Mouse (Mus musculus): Measurements from ENCODE around the gene Gm26602.
A peak's percentile ranks its signal among the peaks of the same experiment; 100 is the strongest.
"Not testable (repeated sequence)": the region's sequence is repeated elsewhere in the genome, so short reads cannot be mapped to it uniquely, and the experiment has no call there.

Gene Gm26602

GRCm38 (mm10) chr10:79910556-79910955, at the start of gene Gm26602:
Gene Gm26602, plus strand, starts transcription at chr10:79910856.
- no peak for DNase-seq

- DNase-seq: peak; percentile 80 to 85
These were observed 49.2 kb upstream of the Gm26602 start for GRCm38 (mm10) chr10:79861230-79862048.

DNA sequence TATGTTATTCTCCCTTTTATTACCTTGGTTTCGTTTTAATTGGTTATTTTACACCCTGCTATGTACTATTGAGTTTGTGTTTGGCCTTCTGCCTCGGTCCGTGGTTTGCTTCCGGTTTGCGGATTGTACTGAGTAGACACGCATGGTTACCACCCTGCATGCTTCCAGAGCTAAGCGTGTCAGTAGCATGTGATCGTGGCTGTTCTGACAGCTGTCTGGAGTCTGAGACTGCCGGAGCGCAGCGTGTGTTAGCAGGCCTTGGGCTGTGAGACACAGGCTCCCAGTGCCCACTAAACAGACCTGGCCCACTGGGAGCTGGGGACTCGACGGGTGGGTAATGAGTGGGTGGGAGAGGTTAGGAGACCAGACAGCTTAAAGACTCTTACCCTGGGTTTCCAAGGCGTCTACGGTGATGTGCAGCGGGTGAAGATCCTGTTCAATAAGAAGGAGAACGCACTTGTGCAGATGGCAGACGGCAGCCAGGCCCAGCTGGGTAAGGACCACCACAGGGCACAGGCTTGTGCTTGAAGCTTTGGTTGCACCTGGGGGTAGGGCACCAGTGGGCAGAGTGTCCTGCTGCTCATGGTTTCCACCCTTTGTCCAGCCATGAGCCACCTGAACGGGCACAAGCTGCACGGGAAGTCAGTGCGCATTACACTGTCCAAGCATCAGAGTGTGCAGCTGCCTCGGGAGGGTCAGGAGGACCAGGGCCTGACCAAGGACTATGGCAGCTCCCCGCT, 48.4 kb upstream of the Gm26602 start:
- peak in 1 of 2 experiments; percentile 51 for DNase-seq

GRCm38 (mm10) chr10:79862925-79863324, 47.7 kb upstream of the Gm26602 start:
- peak in 1 of 2 experiments; percentile 48 for DNase-seq

DNA sequence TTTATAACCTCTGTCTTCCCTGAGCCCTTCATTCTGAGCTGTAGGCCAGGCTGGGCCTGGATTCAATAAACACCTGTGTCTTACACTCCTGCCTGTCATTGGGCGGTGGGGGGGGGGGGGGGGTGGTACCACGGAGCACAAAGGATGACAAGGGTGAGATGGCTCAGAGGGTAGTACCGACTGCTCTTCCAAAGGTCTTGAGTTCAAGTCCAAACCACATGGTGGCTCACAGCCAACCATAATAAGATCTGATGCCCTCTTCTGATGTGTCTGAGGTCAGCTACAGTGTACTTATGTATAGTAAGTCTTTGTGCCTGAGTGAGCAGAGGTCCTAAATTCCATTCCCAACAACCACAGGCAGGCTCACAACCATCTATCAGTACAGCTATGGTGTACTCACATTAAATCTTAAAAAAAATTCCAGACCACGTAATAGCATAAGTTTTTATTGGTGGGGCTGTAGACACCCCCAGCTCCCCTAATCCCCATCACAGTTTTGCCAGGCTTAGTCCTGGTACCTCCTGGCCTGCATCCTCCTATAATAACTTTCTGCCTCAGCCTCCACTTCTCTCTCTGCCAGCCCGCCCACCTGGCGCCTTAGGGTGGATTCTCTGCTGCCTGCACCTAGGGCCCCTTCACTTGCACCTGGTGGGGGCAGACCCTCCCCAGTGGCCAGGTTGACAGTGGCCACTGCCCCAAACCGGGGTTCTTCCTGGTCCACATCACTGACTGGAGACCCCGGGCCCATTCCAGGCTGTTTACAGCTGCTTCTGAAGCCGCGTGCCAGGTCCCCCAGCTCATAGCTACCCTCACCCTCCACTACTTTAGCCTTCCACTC, 46.1 kb upstream of the Gm26602 start:
- no peak for DNase-seq

DNA sequence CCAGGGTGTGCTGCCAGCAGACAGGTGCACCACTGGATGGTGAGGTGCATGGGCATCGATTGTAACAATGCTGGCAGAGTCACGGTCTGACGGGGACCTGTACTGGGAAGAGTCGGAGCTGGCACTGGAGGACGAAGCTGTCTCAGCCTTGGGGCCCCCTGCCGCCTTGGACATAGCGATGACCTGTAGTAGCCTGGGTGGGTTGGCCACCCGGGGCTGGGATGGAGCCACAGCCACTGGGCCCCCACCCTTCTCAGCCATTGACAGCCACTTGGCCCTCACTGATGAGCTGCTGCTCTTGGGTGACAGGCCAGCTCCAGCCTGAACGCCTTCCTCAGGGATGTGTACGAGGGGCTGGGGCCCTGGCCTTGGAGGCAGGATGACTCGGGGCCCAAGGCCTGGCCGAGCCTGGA, 45.5 kb upstream of the Gm26602 start:
- no peak for DNase-seq

DNA sequence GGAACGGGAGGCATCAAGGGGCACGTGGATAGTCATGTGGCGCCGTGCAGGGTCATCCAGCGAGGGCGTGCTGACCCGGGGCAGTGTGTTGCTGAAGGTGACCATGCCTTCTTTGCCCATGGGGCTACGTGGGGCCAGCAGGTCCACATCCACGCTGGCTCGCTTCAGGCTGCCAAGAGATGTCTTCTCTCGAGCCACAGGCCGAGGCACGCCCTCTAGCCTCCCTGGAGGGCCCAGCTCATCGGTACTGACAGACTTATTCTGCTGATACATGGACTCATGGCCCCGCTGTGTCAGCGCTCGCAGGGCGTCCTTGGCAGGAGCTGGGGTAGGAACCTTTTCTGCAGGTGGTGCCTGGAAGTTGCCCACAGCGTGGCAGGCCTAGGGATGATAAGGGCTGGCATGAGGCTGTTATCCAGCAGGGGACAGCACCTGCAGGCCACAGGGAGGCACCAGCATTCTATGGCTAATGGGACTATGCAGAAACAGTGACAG, 44.8 kb upstream of the Gm26602 start:
- DNase-seq: peak; percentile 70 to 75

GRCm38 (mm10) chr10:79866601-79867000, 44.1 kb upstream of the Gm26602 start:
- DNase-seq: no peak

- DNase-seq: no peak
These were observed 38.8 kb upstream of the Gm26602 start for GRCm38 (mm10) chr10:79871845-79872244.

DNA sequence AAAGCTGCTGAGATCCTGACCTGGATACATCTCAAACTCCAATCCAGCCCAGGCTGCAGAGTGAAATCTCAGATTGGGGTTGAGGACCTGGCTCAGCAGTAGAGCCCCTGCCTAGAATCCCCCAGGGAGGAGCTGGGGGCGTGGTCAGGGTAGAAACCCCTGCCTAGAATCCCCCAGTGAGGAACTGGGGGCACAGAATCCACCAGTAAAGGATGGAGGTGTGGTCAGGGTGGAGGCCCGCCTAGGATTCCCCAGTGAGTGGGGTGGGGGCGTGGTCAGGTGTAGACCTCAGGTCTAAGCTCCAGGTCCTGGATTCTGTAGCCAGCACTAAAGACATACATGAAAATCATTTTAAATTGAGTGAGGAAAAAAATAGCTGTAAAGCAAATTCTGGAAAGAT, 37.8 kb upstream of the Gm26602 start:
- no peak for DNase-seq

DNA sequence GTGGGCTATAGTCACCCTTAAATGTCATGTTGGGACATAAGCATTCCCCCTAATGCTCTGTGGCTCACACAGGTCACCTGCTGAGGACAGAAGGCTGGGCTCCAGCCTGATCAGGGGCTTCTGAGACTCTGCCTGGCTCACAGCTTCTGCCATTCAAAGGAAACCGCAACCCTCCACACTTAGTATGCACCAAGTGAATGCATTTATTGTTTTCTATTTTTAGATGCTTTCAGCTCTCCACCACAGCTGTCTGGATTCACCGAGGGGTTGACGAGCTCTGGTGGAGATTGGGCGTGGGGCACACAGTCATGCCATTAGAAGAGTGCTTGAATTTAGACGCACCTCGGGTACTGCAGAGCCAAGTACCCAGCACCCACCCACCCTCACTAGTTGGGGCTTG, 37.3 kb upstream of the Gm26602 start:
- no peak for DNase-seq

DNA sequence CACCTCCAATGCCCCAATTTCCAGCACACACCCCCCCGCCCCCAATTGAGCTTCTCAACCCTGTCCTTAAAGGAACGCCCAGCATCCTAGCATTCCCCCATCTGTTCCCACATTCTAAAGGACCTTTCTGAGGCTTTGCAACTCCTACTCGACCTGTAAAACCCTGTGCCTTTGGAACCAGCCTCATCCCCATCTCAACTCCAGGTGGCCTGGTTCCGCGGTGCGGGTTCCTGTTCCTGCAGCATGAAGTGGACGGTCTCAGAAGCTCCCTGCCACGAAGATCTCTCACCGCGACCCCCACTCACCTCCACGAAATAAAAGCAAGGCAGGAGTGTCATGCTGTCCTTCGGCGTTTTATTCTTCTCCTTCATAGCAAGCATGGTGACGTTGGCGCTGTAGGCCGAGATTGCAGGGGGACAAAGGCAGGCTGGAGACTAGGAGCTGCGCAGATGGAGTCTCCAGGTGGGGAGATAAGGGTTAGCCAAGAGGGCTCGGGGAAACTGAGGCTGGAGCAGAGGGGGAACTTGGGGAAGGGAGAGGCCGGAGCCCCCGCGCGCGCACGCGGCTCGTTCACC, 36.9 kb upstream of the Gm26602 start:
- DNase-seq: no peak

DNA sequence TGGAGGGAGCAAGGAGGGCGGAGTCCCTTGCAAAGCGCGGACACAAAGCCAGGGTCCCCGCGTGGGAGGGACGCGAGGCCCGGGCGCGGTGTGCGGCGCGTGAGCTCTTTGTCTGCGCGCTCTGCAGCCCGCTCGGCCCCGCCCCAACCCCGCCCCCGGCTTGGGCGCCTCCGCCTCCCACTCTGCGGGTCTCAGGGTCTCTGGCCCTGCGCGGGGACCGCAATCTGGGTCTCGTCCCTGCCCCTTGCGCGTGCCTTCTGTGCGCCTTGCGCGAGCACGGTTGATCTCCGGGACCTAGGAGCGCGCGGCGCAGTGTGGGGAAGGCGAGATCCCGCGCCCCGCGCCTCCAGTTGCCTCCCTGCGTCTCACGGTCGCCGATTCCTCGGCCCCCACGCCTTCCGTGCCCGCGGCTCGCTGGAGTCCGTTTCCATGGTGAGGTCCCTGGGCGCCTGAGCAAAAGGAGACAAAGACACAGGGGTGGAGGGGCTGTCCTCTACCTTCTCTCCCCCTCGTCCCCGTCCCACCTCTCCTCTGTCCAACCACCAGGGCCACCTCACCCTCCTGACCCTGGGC, 36.3 kb upstream of the Gm26602 start, which contains the start of the genes Prtn3 and Plppr3:
TSS of gene Prtn3 (plus strand) at position 187 of the 573 bp plus-strand sequence.
TSS of gene Plppr3 (minus strand) at position 345 of the 573 bp plus-strand sequence.
- DNase-seq: peak in 1 of 2 experiments; percentile 43

DNA sequence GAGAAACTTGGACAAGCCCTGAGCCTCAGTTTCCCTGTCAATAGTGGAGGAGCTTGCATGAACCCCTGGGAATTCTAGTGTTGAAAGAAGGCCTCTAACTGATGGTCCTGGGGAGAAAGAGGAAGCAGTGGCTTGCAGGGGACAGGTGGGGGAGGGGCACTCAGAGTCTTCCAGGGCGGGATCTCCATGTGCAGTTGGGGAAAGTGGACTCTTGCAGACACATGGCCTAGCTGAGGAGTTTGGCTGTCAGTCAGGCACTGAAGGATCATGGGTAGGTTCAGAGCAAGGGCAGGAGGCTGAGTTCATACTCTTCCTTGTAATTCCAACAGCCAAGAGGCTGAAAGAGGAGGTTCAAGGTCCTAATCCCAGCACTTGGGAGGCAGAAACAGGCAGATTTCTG, 33.5 kb upstream of the Gm26602 start:
- peak in 1 of 2 experiments; percentile 53 for DNase-seq

DNA sequence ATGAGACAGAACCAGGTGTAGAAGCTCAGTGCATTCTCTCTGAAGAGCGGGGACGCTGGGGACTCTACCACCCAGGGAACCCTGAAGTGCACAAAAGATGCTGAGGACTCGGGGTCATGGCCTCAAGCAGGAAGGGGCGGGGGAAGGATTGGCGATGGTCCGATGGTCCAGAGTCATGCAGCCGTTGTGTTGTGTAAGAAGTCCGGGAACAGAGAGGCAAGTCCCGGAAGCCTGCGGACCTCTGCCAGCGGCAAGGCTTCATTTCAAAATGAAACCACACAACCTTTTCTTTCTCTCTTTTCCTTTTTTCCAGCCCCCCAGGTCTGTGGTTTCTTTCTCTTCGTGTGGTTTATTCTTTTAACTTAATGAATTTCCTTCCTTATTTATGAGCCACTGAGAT, 32.9 kb upstream of the Gm26602 start:
- peak; percentile 76 to 80 for DNase-seq

- DNase-seq: no peak
These were observed 31.1 kb upstream of the Gm26602 start for GRCm38 (mm10) chr10:79879527-79879926.

GRCm38 (mm10) chr10:79880721-79881120, 29.9 kb upstream of the Gm26602 start:
- DNase-seq: peak in 1 of 2 experiments; percentile 57

- peak in 1 of 2 experiments; percentile 44 for DNase-seq
These were observed 28.7 kb upstream of the Gm26602 start for GRCm38 (mm10) chr10:79881981-79882380.

DNA sequence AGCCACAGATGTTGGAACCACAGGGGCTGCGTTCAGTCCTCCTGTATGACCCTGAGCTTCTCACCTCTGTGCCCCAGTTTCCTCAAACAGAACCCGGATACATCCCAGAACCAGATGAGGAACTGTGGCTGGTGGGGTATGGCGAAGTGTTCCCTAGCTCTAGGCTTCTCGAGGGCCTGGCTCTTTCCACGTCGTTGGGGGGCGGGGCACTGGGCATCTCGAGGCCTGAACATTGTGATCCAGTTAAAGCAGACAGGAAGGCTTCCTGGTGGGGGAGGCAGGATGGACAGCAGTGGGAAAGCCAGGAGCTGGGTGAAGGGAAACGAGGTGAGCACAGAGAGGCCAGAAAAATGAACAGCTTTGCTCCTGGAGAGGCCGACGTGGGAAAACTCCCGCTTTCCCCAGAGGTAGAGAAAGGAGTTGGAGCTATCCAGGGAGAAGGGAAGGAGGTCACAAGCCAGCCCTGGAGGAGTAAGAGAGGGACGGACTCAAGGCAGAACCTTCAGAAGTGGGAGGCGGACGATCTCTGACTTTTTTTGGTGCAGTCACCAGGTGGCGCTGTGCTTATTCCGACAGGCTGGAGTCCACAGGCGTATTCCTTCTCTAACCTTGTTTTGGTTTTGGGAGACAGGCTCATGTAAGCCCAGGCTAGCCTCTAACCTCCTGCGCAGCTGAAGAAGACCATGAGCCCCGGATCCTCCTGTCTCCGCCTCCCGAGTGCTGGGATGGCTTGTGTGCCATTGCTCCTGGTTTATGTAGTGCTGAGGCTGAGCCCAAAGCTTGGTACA, 27.2 kb upstream of the Gm26602 start:
- DNase-seq: peak; percentile 87 to 94

GRCm38 (mm10) chr10:79884446-79884845, 26.2 kb upstream of the Gm26602 start:
- peak; percentile 92 to 93 for DNase-seq

GRCm38 (mm10) chr10:79884938-79885337, 25.7 kb upstream of the Gm26602 start:
- DNase-seq: not testable (repeated sequence)

Measured in kidney, postnatal 36 days (tissue).